Mouse (Mus musculus) brain, embryonic 14.5 days (tissue): ENCODE measurements around the gene Dnttip2.
A peak's percentile ranks its signal among the peaks of the same experiment; 100 is the strongest.

Experiments
- CTCF ChIP-seq: fragments of 200-500 bp; IDR thresholded peaks from 2 replicates; pipeline ENCODE4 v1.5.1; 2012; ENCODE audit warnings: inconsistent platforms, mild to moderate bottlenecking, moderate library complexity, borderline replicate concordance; ENCODE audit not compliant: insufficient read depth, insufficient read length; ENCODE audit errors: extremely low read depth
- POLR2A ChIP-seq: fragments of 200-500 bp; IDR thresholded peaks from 2 replicates; pipeline ENCODE4 v1.6.1; 2012; ENCODE audit warnings: mild to moderate bottlenecking, inconsistent platforms, borderline replicate concordance; ENCODE audit not compliant: poor library complexity, insufficient read depth, insufficient read length, severe bottlenecking; ENCODE audit errors: extremely low read depth

- TF ChIP-seq CTCF (no peak), POLR2A (peak; percentile 66; the same call in 1 of the 2 replicates)
Measured at GRCm38 (mm10) chr3:122293223-122293953, 19.2 kb downstream of the Dnttip2 start.
